Mouse (Mus musculus): ENCODE data around the gene Ncoa5. TPM values are rescaled to one million over a fixed set of nuclear protein-coding genes. Genes with fewer than 3 reads are reported as not detected.
A peak's percentile ranks its signal among the peaks of the same experiment; 100 is the strongest.

The Ncoa5 gene
- 10 to 100 TPM; 50.2 to 56.1 TPM for total RNA-seq (2021)

GRCm38 (mm10) chr2:165034131-165035057 is at the start of gene Ncoa5:
Ncoa5 (minus strand) TSS chr2:165034867.
- peak; percentile 96 to 99 for DNase-seq (ENCODE audit: extremely low spot score in 1 of 2, low spot score in 1 of 2)

GRCm38 (mm10) chr2:165081257-165081656 is 46.6 kb upstream of the Ncoa5 start:
- no peak for DNase-seq (ENCODE audit: extremely low spot score in 1 of 2, low spot score in 1 of 2)

DNA sequence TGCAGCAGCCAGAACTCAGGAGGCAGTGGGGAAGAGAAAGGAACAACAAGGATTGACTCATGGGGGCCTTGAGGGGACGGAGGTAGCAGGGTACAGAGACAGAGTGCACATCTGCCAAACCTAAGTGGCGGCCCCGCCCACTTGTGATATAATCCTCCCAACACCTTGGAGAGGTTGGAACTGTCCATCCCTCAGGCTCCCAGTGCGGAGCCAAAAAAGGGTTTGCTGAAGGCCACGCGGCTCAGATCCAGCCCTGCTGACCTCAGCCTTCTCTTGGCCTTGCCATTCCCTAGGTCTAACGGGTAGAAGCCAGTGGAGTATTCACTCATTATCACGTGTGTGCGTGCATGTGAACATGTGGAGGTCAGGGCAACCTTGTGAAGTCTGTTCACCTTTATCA is 46.0 kb upstream of the Ncoa5 start:
- DNase-seq (ENCODE audit: extremely low spot score in 1 of 2, low spot score in 1 of 2): no peak

DNA sequence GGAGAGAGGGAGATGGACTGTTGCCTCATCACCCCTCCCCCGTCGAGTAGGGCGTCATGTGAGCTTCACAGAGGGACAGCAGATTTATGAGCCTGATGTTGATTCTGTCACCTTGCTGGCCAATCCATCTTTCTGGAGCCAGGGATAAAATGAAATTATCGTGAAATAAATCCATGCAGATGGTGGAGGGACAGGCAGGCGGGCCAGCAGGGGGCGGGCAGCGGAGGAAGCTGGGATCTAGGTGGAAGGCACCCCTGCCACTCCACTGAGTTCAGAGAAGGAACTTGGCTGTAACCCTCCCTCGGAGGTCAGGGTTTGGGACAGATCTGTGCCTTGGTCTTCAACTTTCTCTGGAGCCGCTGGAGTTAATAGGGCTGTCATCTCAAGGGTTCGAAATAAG is 43.9 kb upstream of the Ncoa5 start:
- no peak for DNase-seq (ENCODE audit: extremely low spot score in 1 of 2, low spot score in 1 of 2)

DNA sequence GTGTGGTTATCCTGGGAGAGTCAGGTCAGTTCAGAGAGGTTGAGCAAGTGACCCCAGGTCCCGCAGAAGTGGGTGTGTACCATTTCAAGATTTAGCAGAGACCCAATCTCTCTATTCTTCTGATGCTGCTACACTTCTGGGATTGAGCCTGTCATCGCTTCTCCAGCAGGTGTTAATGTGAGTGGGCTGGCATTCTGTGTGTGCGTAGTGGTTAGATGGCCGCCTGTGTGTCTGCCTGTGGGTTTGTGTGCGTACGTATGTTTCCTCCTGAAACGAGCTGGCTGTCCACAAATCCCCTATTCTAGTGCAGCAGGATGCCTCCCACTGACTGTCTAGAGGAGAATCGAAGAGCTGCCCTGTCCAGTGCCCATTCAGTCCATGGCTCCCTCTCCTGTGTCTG is 43.4 kb upstream of the Ncoa5 start:
- no peak for DNase-seq (ENCODE audit: extremely low spot score in 1 of 2, low spot score in 1 of 2)

DNA sequence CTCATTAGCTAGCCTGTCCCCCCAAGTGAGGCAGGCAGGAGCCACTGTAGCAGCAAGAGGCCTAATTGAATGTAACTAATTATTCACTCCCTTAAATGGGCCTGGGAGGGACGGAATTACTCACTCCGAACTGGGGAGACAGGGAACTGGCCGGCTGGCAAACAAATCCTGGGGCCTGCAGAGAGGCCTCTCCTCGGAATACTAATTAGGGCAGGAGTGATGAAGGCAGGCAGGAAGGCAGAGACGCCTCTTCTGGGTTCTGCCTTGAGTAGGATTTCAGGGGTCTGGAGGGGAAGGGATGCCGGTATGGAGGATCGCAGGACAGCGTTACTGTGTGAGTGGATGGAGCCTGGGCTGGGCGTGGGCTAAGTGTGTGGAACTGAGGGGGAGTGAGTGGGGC is 42.4 kb upstream of the Ncoa5 start:
- no peak for DNase-seq (ENCODE audit: extremely low spot score in 1 of 2, low spot score in 1 of 2)

- DNase-seq (ENCODE audit: extremely low spot score in 1 of 2, low spot score in 1 of 2): peak; percentile 87 to 93
Observed at GRCm38 (mm10) chr2:165074937-165075336, 40.3 kb upstream of the Ncoa5 start.

DNA sequence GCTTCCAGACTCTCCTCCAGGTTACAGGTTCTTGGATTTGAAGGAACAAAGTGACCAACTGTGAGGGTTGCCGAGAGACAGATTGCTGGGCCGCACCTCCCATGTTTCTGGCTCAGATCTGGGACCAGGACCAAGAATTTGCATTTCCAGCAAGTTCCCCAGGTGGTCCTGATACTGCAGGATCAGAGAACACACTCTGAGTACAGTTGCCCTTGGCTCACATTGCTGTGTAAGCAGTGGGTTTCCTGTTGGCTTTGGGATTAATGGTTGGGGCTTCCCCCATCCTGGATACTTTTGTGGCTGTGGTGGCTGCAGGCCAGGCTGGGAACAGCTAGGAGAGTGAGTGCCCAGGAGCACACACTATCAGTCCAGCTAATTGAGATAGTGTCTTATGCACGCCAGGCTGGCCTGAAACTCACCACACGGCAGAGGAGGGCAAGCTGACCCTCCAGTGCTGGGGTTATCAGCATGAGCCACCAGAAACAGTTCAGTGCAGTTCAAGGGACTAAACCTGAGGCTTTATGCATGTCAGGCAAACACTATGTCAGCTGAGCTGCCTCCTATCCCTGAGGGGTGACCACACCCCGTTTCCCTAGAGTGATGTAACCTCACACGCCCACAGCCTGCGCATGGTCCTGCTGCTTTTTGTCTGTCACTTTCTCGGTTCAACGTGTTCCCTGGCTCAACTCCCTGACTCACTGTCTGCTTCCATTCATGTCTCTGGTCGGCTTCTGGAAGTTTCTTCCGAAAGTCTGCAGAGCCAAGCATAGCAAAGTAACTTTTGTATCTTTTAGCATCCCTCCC is 39.6 kb upstream of the Ncoa5 start:
- no peak for DNase-seq (ENCODE audit: extremely low spot score in 1 of 2, low spot score in 1 of 2)

DNA sequence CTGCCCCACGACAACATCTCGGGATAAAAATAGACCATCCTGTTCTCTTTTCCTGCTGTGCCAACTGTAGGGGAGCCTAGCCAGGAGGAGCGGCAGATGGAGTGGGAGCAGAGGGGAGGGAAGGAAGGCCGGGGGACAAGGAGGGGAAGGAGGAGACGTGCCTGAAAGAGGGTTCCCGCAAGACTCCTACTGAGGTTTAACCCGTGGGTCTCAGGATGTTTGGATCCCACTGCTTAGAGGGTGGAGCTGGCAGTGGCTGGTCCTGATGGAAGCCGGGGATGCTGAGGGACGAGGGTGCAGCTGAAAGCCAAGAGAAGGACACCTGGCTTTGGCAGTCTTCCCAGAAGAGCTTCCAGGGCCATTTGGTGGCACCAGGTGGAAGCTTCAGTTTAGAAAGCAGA is 38.7 kb upstream of the Ncoa5 start:
- no peak for DNase-seq (ENCODE audit: extremely low spot score in 1 of 2, low spot score in 1 of 2)

- DNase-seq (ENCODE audit: extremely low spot score in 1 of 2, low spot score in 1 of 2): peak in 1 of 2 experiments; percentile 74
Observed at GRCm38 (mm10) chr2:165070096-165070816, 35.6 kb upstream of the Ncoa5 start.

- no peak for DNase-seq (ENCODE audit: extremely low spot score in 1 of 2, low spot score in 1 of 2)
Observed at GRCm38 (mm10) chr2:165068806-165069205, 34.1 kb upstream of the Ncoa5 start.

- no peak for DNase-seq (ENCODE audit: extremely low spot score in 1 of 2, low spot score in 1 of 2)
Observed at GRCm38 (mm10) chr2:165064489-165064888, 29.8 kb upstream of the Ncoa5 start.

DNA sequence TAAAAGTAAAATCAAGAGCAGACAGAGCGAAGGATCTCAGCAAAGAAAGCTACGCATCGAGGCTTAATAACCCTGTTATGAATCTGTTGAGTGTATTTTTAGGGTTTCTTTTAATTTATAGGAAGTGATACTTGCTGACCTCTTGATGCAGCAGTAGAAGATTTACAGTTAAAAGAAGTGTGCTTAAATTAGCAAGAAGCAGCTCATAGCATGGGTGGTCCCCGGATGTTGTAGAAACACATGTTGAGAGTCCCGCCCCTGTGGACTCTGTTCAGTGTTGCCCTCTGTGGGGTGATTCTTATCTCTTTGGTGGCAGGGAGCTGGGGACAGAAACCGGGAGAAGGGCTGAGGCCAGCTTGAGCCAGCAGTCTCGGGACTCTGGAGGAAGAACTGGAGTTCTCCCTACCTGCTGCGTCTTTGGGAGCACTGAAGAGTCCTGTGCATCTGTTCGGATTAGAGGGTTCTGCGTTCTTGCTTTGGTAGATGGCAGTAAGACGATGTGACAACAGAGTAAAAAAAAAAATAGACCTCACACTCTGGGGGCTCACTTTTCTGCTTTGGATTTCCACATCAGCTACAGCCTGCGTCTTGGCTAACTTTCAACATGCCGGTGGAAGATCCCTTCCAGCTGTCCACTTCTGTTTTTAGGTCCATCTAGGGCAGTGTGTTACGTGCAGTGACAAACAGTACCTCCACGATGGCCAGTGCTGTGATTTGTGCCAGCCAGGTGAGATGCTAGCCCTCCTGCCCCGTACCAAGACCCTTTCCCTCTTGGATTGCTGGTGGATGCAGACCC is 27.2 kb upstream of the Ncoa5 start:
- DNase-seq (ENCODE audit: extremely low spot score in 1 of 2, low spot score in 1 of 2): no peak

GRCm38 (mm10) chr2:165059961-165060360 is 25.3 kb upstream of the Ncoa5 start:
- no peak for DNase-seq (ENCODE audit: extremely low spot score in 1 of 2, low spot score in 1 of 2)

- no peak for DNase-seq (ENCODE audit: extremely low spot score in 1 of 2, low spot score in 1 of 2)
Observed at GRCm38 (mm10) chr2:165056377-165057085, 21.9 kb upstream of the Ncoa5 start.

DNA sequence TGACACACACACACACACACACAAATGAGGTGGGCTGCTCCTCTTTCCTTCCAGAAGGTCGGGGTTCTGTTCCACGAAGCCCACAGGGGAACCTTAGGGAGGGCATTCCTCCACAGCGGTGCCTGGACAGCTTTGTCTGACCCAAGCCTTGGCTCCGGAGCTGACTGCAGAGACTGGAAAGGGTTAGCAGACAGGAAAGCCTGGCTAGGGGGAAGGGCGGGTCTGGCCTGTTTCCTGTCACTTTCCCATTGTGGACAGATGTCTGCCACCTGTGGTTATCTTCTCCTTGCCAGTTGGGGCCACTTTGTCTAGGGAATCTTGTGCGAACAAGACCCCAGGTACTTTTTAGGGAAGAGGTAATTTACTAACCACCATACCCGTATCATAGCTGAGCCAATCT is 21.2 kb upstream of the Ncoa5 start:
- DNase-seq (ENCODE audit: extremely low spot score in 1 of 2, low spot score in 1 of 2): no peak

DNA sequence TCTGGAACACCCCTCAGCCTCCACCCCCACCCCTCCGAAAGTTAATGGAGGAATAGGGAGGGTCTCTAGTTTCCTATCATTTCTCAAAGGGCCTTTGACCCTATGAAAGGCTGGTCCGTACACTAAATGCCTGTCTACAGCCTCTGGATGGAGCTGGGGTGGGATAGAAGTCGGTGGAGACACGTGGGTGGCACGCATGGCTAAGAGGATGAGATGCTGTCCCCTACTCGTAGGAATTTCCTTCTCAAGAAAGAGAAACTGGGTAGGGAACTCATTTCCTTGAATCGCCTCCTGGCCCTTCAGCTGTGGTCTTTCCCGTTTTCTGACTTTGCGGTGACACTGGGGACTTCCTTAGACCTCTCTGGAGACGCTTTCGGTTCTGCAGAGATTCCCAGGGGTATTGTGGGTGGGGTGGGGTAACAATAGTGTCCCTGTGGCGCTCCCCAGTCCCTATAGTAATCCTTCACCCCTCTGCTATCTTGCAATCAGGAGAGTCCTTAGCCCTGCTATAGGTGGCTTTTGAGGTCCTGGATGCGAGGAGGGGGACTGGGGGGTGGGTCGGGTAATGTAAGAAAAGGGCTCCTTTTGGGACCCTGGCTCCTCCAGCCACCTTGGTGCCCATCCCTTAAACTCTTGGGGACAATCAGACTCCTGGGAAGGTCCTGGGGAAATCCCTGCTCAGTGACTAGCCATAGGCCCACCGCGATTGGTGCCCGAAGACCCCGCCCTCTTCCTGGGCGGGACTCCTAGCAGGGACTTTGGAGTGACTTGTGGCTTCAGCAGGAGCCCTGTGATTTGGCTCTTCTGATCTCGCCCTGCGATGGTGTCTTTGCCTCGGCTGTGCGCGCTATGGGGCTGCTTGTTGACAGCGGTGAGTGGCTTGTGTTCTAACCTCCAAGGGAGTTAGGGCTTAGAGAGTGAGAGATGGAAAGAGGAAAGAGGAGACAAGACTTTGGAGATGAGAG is 20.5 kb upstream of the Ncoa5 start, which contains the start of gene Cd40:
Gene Cd40 (plus strand): TSS at position 740 of the 965 bp plus-strand sequence.
- no peak for DNase-seq (ENCODE audit: extremely low spot score in 1 of 2, low spot score in 1 of 2)

- DNase-seq (ENCODE audit: extremely low spot score in 1 of 2, low spot score in 1 of 2): no peak
Observed at GRCm38 (mm10) chr2:165051566-165051965, 16.9 kb upstream of the Ncoa5 start.
